Mouse (Mus musculus) T-helper 17 cell (primary cell): Measurements from ENCODE around the gene Gm20920.
"Not testable (repeated sequence)": the region's sequence is repeated elsewhere in the genome, so short reads cannot be mapped to it uniquely, and the experiment has no call there.

Experiments
- in situ Hi-C, 2 experiments: fragments of 300-600 bp; cut with MboI, MseI; formaldehyde crosslinking; loops; 1 replicate in 1 of 2; 2 replicates in 1 of 2; pipeline ENCODE4 v1.15.1; 2025; ENCODE audit warnings: high pct_unique_total_duplicates in 2 of 2

Gm20920 gene

DNA sequence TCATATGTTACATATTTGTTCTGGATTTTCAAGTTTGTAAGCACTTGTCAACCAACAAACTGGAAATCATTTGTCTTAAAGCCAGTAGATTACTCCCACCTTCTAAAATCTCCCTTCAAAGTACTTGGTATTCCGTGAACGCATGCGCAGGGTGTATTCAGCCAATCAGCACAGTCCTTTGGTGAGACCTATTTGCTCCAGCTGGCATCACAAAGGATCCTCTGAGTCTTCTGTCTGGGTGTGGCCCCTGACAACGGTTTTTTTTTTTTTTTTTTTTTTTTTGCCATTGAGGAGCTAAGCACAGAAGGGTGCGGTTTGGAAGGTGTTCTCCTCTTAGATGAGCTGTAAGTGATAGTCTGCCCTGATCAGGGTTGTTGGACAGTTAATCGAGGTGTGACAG, at the start of gene Gm20920:
Gene Gm20920, plus strand, starts transcription at position 301 of the 400 bp plus-strand sequence.
- in situ Hi-C loops, result not testable (repeated sequence)
